Mouse (Mus musculus) heart, adult 11 months (tissue): ENCODE data around the gene Ddx42.

Experiments used
- DNase-seq: peaks from one replicate; pipeline ENCODE4 v3.0.0; 2022

The Ddx42 gene

DNA sequence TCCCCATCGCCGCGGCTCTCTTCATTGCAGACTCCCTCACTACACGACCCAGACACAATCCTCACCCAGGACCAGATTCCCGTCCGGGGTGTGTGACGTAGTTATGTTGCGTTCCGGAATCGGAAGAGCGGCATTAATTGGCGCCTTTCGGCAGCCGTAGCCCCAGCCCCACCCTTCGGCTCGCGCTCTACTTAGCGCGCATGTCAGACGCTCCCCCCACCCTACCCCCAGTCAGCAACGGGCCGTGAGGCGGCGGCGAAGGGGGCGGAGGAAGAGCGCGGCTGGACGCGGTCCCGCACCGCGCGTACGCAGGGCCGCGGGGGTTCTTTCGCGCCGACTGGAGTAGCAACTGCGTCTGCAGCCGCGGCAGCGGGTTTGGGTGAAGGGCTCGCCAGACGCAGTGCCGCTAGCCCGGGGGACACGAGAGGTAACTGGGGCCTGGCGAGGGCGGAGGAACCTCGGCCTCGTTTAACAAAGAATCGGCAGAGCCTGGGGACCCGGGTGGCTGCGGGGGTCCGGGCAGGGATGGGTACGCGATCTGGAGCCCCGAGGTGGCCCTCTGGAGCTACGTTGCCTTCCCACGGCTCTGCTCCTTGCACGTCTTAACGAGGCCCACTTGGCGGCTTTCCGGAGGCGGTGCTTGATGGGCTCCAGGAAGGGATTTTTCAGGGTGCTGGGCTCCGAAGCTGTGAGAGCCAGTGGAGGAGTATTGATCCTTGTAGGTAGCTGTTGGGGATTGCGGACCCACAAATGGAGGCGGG lies at the start of gene Ddx42:
Gene Ddx42 (plus strand): TSS at position 197 of the 761 bp plus-strand sequence.
- DNase-seq: peak; percentile 99

DNA sequence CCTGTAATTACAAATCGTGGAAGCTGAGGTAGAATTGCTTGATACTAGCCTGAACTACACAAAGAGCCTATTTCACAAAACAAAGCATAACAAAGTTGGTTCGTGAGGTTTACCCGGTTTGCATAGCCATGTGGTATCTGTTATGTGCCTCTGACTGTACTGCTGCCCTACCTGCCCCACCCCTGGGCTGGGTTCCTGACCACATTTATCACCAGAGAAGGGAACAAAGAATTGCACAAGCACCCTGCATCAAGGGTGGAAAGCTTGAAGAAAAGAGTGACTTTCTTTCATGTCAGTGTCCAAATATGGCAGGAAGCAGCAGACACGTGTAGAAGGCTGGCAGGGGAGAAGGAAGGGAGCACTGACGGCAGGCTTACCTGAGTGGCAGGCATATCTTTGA lies 49.3 kb upstream of the Ddx42 start:
- no peak for DNase-seq

DNA sequence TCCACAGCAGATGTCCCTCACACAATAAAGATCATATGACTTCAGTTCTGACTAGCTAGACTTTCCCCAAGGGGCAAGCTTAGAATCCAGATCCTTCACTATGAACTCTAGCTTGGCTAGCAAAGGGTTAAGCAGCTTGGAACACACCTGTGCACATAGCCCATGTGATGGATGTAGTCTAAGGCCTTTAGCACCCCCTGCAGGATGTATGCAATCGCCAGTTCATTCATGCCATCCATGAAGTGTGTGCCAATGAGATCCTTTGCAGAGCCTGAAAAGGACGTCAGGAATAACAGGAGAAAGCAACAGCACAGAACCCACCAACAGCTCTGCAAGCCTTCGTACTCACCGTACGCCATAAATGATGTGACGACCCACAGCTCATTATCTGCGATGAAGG lies 45.9 kb upstream of the Ddx42 start:
- peak; percentile 87 for DNase-seq

DNA sequence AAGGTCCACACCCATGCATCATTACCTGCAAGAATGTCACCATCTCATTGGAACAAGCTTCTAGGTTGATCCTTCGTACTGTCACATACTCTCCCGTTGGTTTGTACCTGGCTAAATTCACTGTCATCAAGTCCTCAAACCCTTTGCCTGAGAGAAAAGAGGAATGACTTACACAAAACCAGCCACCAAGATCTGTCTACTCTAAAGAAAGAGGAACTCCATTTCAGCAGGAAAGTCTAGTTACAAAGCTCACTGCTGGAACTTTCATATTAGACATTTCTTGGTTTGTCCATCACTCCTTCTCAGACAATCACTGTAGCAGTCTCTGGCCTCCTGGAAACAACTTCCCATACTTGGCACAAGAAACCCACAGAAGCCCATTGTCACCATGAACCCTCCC lies 43.5 kb upstream of the Ddx42 start:
- DNase-seq: no peak

DNA sequence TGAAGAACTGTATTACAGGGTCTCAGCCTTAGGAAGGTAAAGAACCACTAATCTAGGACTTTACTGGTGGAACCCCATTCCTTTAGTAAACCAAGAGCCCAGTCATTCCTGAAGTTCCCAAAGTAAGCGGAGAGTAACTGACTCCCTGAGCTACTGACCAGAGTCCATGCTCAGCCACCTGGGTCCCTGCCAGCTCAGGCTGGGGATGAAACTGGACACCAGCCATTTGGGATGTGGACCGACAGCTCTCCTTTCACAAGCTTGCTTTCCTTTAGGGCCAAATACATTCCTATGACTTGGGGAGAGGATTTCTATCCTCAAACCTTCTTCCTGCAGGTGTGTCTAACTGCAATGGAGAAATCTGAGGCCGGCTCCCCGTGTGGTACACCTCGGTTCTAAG lies 42.4 kb upstream of the Ddx42 start:
- DNase-seq: peak; percentile 90

DNA sequence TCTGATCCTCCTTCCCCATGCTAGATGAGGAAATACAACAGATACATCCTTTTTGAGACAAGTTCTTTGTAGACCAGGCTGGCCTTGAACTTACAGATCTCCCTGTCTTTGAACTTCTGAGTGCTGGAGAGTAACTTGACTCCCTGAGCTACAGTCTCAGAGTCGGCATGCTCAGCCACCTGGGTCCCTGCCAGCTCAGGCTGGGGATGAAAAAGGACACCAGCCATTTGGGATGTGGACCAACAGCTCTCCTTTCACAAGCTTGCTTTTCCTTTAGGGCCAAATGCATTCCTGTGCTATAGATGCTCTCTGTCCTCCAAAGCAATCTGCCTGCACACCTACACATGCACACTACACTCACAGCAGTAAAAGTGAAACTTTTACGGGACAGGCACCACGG lies 41.6 kb upstream of the Ddx42 start:
- peak; percentile 87 for DNase-seq

DNA sequence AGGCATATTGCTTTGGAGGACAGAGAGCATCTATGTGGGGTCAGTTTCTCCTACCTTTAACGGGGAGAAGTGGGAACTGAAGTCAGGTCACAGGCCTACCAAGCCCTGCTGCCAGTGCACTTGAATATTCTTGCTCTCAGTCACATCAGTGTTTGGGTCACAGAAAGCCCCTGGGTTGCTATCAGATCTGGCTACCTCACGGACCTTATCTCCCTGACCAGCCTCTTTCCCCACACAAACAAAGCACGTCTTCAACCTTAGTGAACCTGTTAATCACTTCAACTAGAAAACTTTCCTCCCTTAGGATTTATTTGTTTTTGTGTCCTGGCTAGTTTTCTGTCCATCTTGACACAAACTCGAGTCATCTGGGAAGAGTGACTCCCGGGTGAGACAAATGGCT lies 40.4 kb upstream of the Ddx42 start:
- DNase-seq: no peak

DNA sequence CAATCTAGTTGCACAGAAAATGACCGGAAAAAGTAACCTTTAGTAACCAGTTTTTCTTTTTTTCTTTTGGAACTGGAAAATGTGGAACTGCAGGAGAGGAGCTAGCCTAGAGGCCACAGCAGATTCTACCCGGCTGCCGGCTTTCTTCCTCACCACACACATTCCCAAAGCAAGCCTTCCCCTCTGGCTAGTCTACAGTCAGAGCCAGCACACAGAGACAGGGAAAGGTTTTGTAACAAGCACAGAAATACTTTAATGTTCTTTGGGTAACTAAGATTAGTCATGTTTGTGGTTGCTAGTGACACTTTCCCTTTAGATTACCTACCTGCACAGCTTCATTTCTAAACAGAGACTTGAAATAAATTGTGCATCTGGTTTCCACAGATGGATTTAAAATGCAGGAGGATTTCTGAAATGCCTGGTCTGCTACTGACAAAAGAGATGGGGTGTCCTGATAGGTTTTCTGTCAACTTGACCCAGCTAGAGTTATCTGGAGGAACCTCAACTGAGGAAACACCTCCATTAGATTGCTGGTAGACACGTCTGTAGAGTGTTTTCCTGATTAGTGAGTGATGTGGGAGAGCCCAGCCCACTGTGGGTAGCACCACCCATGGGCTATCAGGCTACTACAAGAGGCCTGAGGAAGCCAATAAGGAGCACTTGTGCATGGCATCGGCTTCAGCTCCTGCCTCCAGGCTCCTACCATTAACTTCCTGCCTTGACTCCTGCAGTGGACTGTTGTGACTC lies 38.5 kb upstream of the Ddx42 start:
- DNase-seq: no peak

DNA sequence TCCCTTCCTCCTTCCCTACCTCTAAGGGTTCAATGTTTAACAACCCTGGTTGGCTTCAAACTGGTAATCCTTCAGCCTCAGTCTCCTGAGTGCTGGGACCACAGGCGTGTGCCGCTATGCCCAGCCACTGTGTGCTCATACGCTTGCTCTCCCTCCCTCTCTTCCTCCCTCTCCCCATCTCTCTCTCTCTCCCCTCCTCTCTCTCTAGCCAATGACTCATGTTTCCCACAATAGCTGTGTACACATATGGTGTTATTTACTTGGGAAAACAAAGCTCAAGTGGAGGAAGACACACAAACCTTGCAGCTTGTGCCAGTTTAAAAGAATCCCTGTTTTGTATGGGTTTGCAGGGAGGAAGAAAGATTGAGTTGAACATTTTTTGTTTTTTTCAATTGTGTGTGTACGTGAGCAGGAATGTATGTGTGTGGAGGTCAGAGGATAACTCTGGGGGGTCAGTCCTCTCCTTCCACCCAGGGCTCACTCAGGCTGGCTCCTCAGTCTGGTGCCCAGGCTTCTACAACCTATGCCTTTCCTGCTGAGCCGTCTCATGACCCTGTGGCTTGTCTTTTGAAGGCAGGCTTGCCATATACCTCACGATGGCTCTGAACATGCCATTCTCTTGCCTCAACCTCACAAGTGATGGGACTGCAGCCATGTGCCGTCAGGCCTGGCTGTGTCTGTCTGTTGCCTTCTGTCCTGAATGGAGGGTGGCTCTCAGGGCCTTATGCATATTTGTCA lies 36.8 kb upstream of the Ddx42 start:
- DNase-seq: no peak

DNA sequence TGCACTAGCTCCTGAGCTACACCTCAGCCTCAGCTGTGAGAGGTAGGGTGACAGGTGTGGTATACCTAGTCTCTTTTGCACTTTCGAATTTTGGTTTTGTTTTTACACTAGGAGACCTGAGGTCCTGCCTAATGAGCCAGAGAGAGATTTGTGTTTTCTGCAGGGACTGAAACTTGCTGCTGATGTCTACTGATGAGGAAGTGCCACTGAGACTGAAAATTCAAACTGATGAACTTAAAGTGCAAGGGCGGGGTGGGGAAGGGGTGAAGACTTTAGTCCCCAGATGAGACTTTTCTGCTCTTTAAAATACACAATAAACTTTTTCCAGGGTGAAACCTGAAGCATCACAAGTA lies 36.3 kb upstream of the Ddx42 start:
- DNase-seq: no peak

DNA sequence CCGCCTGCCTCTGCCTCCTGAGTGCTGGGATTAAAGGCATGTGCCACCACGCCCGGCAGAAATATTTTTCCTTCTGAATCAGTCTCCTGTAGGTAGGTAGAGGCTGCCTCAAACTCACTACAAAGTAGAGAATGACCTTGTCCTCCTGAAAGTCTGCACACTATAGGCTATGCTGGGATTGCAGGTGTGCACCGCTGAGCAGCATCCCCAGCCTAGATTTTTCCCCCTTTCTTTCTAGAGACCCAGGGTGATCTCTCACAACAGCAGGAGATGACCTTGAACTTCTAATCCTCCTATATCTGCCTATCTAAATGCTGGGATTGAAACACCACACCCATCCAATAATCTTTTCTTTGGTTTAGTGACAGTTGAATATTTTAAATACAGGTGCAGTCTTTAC lies 29.4 kb upstream of the Ddx42 start:
- no peak for DNase-seq

DNA sequence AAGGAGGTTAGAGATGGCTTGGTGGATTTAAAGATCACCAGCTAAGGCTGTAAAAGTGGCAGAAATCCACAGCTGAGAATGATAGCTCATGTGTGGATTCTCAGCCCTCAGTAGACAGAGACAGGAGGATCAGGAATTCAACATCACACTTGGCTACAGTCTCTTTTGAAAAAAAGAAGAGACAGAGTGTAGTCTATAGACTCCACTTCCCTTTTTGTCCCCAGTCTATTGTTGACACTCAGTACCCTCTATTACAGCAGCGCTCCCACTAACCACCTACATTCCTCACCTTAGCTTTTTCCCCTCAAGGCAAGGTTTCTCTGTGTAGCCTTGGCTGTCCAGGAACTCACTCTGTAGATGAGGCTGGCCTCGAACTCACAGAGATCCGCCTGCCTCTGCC lies 25.0 kb upstream of the Ddx42 start:
- DNase-seq: no peak

DNA sequence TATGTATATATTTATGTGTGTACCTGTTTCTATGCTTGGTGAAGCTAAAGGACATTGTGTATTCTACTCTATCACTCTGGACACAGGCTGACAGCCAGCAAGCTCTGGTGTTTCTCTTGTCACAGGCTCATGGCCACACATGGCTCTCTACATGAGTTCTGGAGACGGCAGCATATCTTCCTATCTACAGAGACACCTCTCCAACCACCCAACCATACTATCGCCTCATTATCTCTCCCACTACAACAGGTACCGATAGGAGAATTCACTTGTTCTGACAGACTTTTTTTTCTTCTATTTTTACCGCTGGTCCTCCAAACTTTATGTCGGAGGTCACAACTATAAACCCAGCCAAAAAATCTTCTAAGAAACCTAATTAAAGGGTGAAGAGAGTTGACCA lies 24.5 kb upstream of the Ddx42 start:
- no peak for DNase-seq

DNA sequence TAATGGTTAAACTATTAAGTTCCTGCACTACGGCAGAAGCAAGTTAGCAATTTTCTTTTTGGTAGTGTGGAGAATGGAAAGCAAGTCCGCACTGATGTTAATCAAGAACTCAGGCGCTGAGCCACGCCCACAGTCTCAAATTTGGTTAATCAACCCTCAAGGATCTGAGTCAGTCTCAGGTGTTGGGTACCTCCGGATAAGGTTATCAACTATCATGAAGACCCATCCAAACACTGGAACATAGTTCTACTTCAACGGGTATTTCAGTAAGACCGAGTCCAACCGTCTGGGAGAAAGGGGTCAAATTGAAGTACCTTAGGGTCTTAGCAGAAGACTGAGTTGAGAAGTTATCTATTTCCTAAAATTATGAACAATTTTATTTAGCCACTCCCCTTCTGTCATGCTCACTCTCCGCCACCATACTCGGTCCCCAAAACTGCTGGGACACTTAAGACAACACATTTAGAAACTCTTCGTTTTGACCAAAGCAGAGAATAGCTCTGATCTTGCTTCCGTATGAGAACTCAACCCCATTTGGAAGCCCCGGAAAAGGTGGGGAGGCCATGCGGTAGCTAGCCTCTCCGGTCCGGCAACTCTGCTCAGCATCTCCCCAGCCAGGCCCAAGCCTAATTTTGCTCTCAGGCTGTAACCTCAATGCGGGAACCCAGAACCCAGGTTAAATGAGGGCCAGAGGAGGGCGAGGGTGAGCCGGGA lies 23.9 kb upstream of the Ddx42 start:
- DNase-seq: no peak

DNA sequence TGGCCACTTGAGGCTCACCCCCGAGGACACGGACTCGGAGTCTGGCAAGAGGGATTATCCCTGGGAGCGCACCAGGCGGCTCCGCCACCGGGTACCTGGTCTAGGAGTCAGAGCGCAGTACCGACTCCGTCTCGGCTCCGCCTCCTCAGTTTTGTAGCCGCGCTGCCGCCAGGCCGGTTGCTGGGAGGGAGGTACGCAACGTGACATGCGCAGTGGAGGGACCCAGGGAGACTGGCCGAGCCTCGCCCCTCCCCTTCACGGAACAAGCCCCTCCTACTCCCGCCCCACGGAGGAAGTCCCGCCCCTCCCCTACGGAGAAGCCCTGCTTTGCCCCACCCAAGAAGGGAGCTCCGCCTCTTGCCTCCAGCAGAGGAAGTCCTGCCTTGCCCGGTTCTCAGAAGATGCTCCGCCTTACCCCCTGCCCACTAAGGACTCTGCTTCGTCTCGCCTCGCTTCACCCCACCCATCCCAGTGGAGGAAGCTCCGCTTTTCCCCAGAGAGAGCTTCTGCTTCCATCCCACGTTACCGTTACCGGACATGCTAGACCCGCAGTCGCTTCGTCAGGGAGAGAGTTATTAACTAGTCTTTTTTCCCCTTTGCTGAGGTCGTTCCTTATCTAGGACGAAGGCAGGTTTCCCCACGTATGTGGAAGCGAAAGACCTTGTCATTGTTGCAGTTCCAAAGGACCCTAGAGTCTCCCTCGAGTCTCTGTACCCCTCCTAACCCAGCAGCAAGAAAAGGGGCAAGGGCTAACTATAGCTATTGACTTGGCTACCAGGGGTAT lies 23.2 kb upstream of the Ddx42 start:
- DNase-seq: peak; percentile 100

DNA sequence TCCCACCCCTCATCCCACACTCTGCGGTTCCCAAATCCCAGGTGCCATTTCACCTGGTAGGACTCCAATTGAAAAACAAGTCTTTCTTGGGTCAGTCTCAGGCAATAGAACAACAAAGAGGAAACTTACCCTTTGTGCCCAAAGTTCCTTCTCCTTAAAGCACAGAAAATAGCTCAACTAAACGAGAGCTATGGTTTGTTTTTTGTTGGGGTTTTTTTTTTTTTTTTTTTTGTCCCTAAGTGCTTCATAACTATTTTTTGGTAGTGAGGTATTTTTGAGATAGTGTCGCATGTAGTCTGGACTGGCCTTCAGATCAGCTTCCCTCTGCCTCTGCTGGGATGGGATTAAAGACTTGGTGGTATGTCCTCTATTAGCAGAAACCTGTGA lies 22.6 kb upstream of the Ddx42 start:
- DNase-seq: no peak

DNA sequence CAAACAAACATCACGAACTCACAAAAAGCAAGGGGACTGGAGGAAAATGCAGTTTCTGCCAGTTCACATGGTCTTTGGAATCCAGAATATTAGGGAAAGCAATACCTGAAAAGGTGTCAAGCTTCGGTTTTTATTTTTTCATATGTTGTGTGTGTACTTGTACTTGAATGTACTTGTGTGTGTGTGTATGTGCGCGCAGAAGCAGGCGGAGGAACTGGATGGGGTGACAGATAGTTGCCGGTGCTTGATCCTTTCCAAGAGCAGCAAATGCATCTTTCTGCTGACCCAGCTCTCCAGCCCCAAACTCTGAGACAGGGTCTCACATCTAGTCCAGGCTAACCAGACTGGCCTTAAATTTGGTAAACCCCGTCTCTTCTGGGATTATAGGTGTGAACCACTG lies 21.8 kb upstream of the Ddx42 start:
- DNase-seq: no peak

DNA sequence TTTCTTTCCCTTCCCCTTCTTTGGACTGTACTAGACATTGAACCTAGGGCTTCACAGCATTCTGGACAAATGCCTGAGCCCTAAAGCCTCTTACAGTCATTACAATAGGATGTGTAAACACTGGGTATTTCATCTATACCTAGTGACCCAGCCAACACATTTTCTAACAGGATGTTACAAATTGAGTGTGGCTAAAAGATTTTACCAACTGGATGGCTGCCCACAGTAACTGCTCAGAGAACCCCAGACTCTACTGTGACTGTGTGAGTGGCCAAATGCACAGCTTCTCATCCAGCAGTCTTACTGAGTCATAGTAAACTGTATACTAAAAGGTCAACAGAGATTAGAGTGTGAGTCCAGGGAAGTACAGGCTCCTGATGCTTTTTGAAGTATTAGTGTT lies 21.4 kb upstream of the Ddx42 start:
- no peak for DNase-seq

DNA sequence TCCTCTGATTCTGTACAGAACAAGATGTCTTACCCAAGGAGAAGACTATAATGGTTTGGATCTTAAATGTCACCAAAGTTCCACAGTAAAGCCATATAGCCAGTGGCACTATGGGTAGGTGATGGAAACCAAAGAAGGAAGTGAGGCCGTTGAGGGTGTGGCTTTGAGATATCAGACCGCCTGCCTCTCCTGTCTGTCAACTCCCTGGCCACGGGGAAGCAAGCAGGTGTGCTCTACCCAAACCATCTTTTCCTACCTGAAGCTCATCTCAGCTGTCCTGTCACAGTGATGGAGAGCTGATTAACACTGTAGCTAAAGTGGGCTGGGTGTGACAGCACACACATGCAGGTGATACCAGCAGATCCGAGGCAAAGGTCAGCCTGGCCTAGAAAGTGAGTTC lies 18.4 kb upstream of the Ddx42 start:
- peak; percentile 76 for DNase-seq

DNA sequence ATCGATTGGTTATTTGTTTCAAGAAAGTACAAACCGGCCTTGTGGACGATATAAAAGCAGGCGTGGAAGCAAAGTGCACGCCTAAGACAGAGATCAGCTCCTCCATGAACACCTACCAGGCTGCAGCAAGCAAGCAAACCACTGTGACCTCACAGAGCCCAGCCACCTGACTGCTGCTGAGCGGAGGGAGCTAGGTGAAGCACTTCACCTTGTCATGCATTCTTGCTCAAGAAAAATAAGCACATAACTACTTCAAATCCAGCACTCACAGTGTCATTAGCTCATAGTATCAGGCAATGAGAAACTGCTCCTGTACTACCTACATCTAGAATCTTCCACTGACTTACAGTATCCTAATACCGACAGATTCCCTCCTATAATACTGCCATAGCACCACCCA lies 16.7 kb upstream of the Ddx42 start:
- peak; percentile 66 for DNase-seq

DNA sequence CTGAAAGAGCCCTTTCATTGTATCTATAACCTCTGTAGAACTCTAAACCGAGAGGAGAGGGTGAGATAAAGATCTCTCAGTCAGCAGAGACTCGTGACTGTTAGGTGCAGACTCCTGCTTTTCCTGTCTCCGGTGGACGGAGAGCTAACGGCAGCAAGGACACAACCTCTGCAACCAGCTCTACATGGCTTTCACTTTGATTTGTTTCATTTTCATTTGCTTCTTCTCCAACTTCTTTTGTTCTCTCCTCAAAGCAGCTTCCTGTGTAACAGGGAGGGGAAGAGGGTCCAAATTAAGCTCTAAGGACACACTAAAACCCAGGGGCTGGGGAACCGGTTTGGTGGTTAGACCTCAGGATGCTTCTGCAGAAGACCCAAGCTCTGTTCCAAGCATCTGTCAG lies 16.0 kb upstream of the Ddx42 start:
- peak; percentile 52 for DNase-seq

DNA sequence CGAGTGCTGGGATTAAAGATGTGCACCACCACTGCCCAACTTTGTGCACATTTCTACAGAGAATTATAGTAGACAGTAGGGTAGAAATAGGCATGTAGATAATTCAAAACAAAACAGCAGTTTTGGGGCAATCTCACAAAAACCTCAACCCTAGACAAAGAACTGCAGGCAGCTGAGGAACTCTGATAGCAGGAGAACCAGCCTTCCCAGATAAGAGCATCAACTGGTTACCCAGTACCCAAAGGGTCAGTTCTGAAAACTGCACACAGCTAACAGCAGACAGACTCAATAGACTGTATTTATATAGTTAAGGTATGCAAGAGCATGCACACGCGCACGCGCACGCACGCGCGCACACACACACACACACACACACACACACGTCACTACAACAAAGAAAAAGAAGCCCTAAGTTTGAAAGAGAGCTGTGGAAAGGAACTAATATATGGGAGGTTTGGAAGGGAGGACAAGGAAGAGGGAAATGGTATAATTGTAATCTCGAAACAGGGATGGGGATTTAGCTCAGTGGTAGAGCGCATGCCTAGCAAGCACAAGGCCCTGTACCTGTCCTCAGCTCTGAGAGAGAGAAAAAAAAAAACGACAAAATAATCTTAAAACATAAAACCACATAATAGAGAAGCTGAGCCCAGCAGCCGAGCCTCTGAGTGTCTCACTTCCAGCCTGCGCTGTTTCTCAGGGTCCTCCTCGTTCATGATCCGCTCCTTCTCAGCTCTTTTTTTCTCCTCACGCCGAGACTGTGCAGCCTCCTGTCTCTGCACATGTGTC lies 15.2 kb upstream of the Ddx42 start:
- peak; percentile 40 for DNase-seq
